Mouse (Mus musculus) stomach, embryonic 15.5 days (tissue): Measurements from ENCODE around the gene Axin1. TPM values are rescaled to one million over a fixed set of nuclear protein-coding genes. Genes with fewer than 3 reads are reported as not detected.
"Not testable (repeated sequence)": the region's sequence is repeated elsewhere in the genome, so short reads cannot be mapped to it uniquely, and the experiment has no call there.

Source experiments
- ATAC-seq: fragments of 200-750 bp; cut with Nextera tagmentation; 2 replicates; pipeline ENCODE4 v1.8.0; 2017; ENCODE audit warnings: low read depth, moderate number of reproducible peaks, moderate TSS enrichment; ENCODE audit not compliant: insufficient read depth, low FRiP score
- H3K27ac ChIP-seq: fragments of 300-500 bp; sonication (generic); 2 replicates; pipeline ENCODE4 v1.5.1; 2015; ENCODE audit warnings: mild to moderate bottlenecking, inconsistent platforms
- H3K27me3 ChIP-seq: fragments of 300-500 bp; sonication (generic); replicated peaks from 2 replicates; pipeline ENCODE4 v1.6.1; 2015; ENCODE audit warnings: inconsistent platforms
- H3K36me3 ChIP-seq: fragments of 300-500 bp; sonication (generic); 2 replicates; pipeline ENCODE4 v1.6.1; 2015; ENCODE audit warnings: inconsistent platforms
- H3K4me1 ChIP-seq: fragments of 300-500 bp; sonication (generic); 2 replicates; pipeline ENCODE4 v1.6.1; 2015; ENCODE audit warnings: inconsistent platforms
- H3K4me2 ChIP-seq: fragments of 300-500 bp; sonication (generic); 2 replicates; pipeline ENCODE4 v1.6.1; 2015; ENCODE audit warnings: mild to moderate bottlenecking, inconsistent platforms
- H3K4me3 ChIP-seq: fragments of 300-500 bp; sonication (generic); replicated peaks from 2 replicates; pipeline ENCODE4 v1.5.1; 2015; ENCODE audit warnings: inconsistent platforms
- H3K9ac ChIP-seq: fragments of 300-500 bp; sonication (generic); 2 replicates; pipeline ENCODE4 v1.6.1; 2015; ENCODE audit warnings: inconsistent platforms
- H3K9me3 ChIP-seq: fragments of 300-500 bp; sonication (generic); 2 replicates; pipeline ENCODE4 v1.6.1; 2016; ENCODE audit warnings: inconsistent platforms
- WGBS: fragments of 180-500 bp; shearing (Covaris S2); methylation state at CpG from one replicate; pipeline ENCODE4 v1.1.7; 2015; 5-methylcytosine and 5-hydroxymethylcytosine counted together
- polyA plus RNA-seq: library from polyadenylated mRNA; unstranded; fragments of >200 nt; fragmentation: Nextera tagmentation; extraction: Ambion mirVana; gene quantifications from 2 replicates; pipeline ENCODE4 v1.2.1, GENCODE M21; 2015

The Axin1 gene
- polyA plus RNA-seq, 1 experiment from 2014 or later, result 18.3 TPM

- H3K36me3 ChIP-seq, result no peaks in the 10 kb centered on the region
- peak overlapping the region; percentile 95 for H3K4me2 ChIP-seq
- ATAC-seq, result no peak
- WGBS, result 19% methylated on average over 14 of the region's 14 CpGs
- no peak overlapping the region for H3K27ac ChIP-seq
- peak overlapping the region; percentile 51; the same call in 1 of the 2 replicates for H3K9ac ChIP-seq
- H3K9me3 ChIP-seq, result no peaks in the 10 kb centered on the region
- H3K27me3 ChIP-seq, result peaks cover 55% of the 10 kb centered on the region
- H3K4me3 ChIP-seq, result peak overlapping the region; percentile 57
- H3K4me1 ChIP-seq, result peaks cover 9% of the 10 kb centered on the region
These were observed 25.7 kb upstream of the Axin1 start for GRCm38 (mm10) chr17:26112751-26113150.

- peaks cover 9% of the 10 kb centered on the region for H3K4me1 ChIP-seq
- H3K36me3 ChIP-seq, result no peaks in the 10 kb centered on the region
- peaks cover 55% of the 10 kb centered on the region for H3K27me3 ChIP-seq
- H3K9me3 ChIP-seq, result no peaks in the 10 kb centered on the region
- H3K27ac ChIP-seq, result peak within 1 kb of the TSS; percentile 9; the same call in 1 of the 2 replicates
- peak within 1 kb of the TSS; percentile 51 for H3K9ac ChIP-seq
- peak within 1 kb of the TSS; percentile 57 for H3K4me3 ChIP-seq
- H3K4me2 ChIP-seq, result peak within 1 kb of the TSS; percentile 95
- WGBS, result under 1% methylated on average over 62 of the region's 75 CpGs
- ATAC-seq, result peak; percentile 75
These were observed 25.1 kb upstream of the Axin1 start, which contains the start of gene Tmem8 for GRCm38 (mm10) chr17:26113181-26113948. TSS of gene Tmem8 (plus strand) at chr17:26113299.

- WGBS, result 9% methylated on average over 8 of the region's 8 CpGs
- Histone ChIP-seq H3K4me1 (peaks cover 9% of the 10 kb centered on the region), H3K9ac (no peak overlapping the region), H3K27me3 (peaks cover 55% of the 10 kb centered on the region), H3K36me3 (no peaks in the 10 kb centered on the region), H3K9me3 (no peaks in the 10 kb centered on the region), H3K4me2 (peak overlapping the region; percentile 95), H3K27ac (peak overlapping the region; percentile 9; the same call in 1 of the 2 replicates), H3K4me3 (peak overlapping the region; percentile 57)
- ATAC-seq, result no peak
These were observed 24.4 kb upstream of the Axin1 start for GRCm38 (mm10) chr17:26114061-26114460.

GRCm38 (mm10) chr17:26114461-26114860, 24.0 kb upstream of the Axin1 start:
- not testable (repeated sequence) for H3K36me3 ChIP-seq, H3K27ac ChIP-seq, H3K4me1 ChIP-seq, H3K4me2 ChIP-seq, H3K4me3 ChIP-seq, H3K9ac ChIP-seq, H3K9me3 ChIP-seq, ATAC-seq
- WGBS, result 63% methylated on average over 7 of the region's 7 CpGs
- peaks cover 55% of the 10 kb centered on the region for H3K27me3 ChIP-seq

GRCm38 (mm10) chr17:26115205-26115898, 23.1 kb upstream of the Axin1 start:
- no peak for ATAC-seq
- peaks cover 55% of the 10 kb centered on the region for H3K27me3 ChIP-seq
- 72% methylated on average over 7 of the region's 7 CpGs for WGBS
- H3K36me3 ChIP-seq, result no peaks in the 10 kb centered on the region
- peaks cover 19% of the 10 kb centered on the region for H3K4me1 ChIP-seq
- no peak overlapping the region for H3K4me3 ChIP-seq
- no peaks in the 10 kb centered on the region for H3K9me3 ChIP-seq
- H3K27ac ChIP-seq, result 0 out of 2 replicates have a peak overlapping the region, but pooled peaks have one; percentile 40
- H3K4me2 ChIP-seq, result no peak overlapping the region
- no peak overlapping the region for H3K9ac ChIP-seq

- no peak overlapping the region for H3K4me2 ChIP-seq
- H3K9me3 ChIP-seq, result no peaks in the 10 kb centered on the region
- H3K27ac ChIP-seq, result peak overlapping the region; percentile 40; the same call in 1 of the 2 replicates
- peaks cover 20% of the 10 kb centered on the region for H3K4me1 ChIP-seq
- H3K36me3 ChIP-seq, result no peaks in the 10 kb centered on the region
- H3K4me3 ChIP-seq, result no peak overlapping the region
- no peak overlapping the region for H3K9ac ChIP-seq
- ATAC-seq, result no peak
- 40% methylated on average over 3 of the region's 3 CpGs for WGBS
- peaks cover 48% of the 10 kb centered on the region for H3K27me3 ChIP-seq
These were observed 22.5 kb upstream of the Axin1 start for GRCm38 (mm10) chr17:26115956-26116487.

GRCm38 (mm10) chr17:26116503-26117258, 21.8 kb upstream of the Axin1 start:
- no peak for ATAC-seq
- H3K4me2 ChIP-seq, result no peak overlapping the region

GRCm38 (mm10) chr17:26119766-26120710, 18.4 kb upstream of the Axin1 start:
- Histone ChIP-seq H3K9me3 (no peaks in the 10 kb centered on the region), H3K9ac (no peak overlapping the region), H3K27ac (no peak overlapping the region), H3K27me3 (peaks cover 18% of the 10 kb centered on the region), H3K4me3 (no peak overlapping the region), H3K36me3 (no peaks in the 10 kb centered on the region), H3K4me2 (peak overlapping the region; percentile 6; the same call in 1 of the 2 replicates), H3K4me1 (peaks cover 20% of the 10 kb centered on the region)
- peak; percentile 42 for ATAC-seq
- 42% methylated on average over 33 of the region's 33 CpGs for WGBS

More at GRCm38 (mm10) chr17:26116503-26117258, 21.8 kb upstream of the Axin1 start:
- 77% methylated on average over 17 of the region's 17 CpGs for WGBS
- peak overlapping the region; percentile 48; the same call in 1 of the 2 replicates for H3K27ac ChIP-seq
- no peaks in the 10 kb centered on the region for H3K36me3 ChIP-seq
- peaks cover 20% of the 10 kb centered on the region for H3K4me1 ChIP-seq
- no peak overlapping the region for H3K4me3 ChIP-seq
- H3K9me3 ChIP-seq, result no peaks in the 10 kb centered on the region
- H3K27me3 ChIP-seq, result peaks cover 42% of the 10 kb centered on the region
- no peak overlapping the region for H3K9ac ChIP-seq

GRCm38 (mm10) chr17:26122431-26123140, 15.9 kb upstream of the Axin1 start:
- no peak for ATAC-seq
- peaks cover 23% of the 10 kb centered on the region for H3K4me1 ChIP-seq
- peaks cover 20% of the 10 kb centered on the region for H3K36me3 ChIP-seq
- no peaks in the 10 kb centered on the region for H3K27me3 ChIP-seq
- no peak overlapping the region for H3K9ac ChIP-seq
- H3K9me3 ChIP-seq, result no peaks in the 10 kb centered on the region
- H3K4me2 ChIP-seq, result no peak overlapping the region
- no peak overlapping the region for H3K4me3 ChIP-seq
- H3K27ac ChIP-seq, result no peak overlapping the region
- 48% methylated on average over 5 of the region's 5 CpGs for WGBS

GRCm38 (mm10) chr17:26123267-26123684, 15.2 kb upstream of the Axin1 start, which contains the start of gene Mrpl28:
TSS of gene Mrpl28 (plus strand) at chr17:26123500.
- Histone ChIP-seq H3K27ac (peak within 1 kb of the TSS; percentile 51; the same call in 1 of the 2 replicates), H3K4me1 (peaks cover 23% of the 10 kb centered on the region), H3K27me3 (no peaks in the 10 kb centered on the region), H3K4me2 (peak within 1 kb of the TSS; percentile 70), H3K9me3 (no peaks in the 10 kb centered on the region), H3K4me3 (peak within 1 kb of the TSS; percentile 86), H3K36me3 (peaks cover 26% of the 10 kb centered on the region), H3K9ac (peak within 1 kb of the TSS; percentile 70)
- peak; percentile 86 for ATAC-seq
- WGBS, result under 1% methylated on average over 32 of the region's 32 CpGs
